Mouse (Mus musculus) E14TG2a.4 (cell line): ENCODE measurements around the gene Synj2.

Source experiments
- H3K27me3 ChIP-seq: 2 replicates; pipeline ENCODE4 v1.6.1; 2014; ENCODE audit warnings: low read length, control low read depth; ENCODE audit not compliant: insufficient read depth
- H3K36me3 ChIP-seq: 2 replicates; pipeline ENCODE4 v1.6.1; 2014; ENCODE audit warnings: low read length, control low read depth; ENCODE audit not compliant: insufficient read depth
- H3K4me1 ChIP-seq: replicated peaks from 2 replicates; pipeline ENCODE4 v1.6.1; 2014; ENCODE audit warnings: low read depth, low read length, control low read depth
- H3K4me3 ChIP-seq: replicated peaks from 2 replicates; pipeline ENCODE4 v1.5.1; 2014; ENCODE audit warnings: mild to moderate bottlenecking, low read length
- H3K9me3 ChIP-seq: 2 replicates; pipeline ENCODE4 v1.6.1; 2014; ENCODE audit warnings: low read length, control low read depth
- CTCF ChIP-seq: conservative IDR thresholded peaks from 2 replicates; pipeline ENCODE4 v1.5.1; 2014; ENCODE audit warnings: low read length
- NANOG ChIP-seq: IDR thresholded peaks from 2 replicates; pipeline ENCODE4 v1.6.1; 2014; ENCODE audit warnings: borderline replicate concordance, low read length, mixed read lengths
- POU5F1 ChIP-seq: IDR thresholded peaks from 2 replicates; pipeline ENCODE4 v1.6.1; 2014; ENCODE audit warnings: low read length, borderline replicate concordance

The Synj2 gene

GRCm38 (mm10) chr17:6036458-6036857, 95.4 kb downstream of the Synj2 start:
- Histone ChIP-seq H3K4me3 (no peak overlapping the region), H3K9me3 (peaks cover 24% of the 10 kb centered on the region), H3K4me1 (peaks cover 24% of the 10 kb centered on the region; the same call in 1 of the 2 replicates), H3K36me3 (peaks cover 29% of the 10 kb centered on the region), H3K27me3 (no peaks in the 10 kb centered on the region)
- no peak for TF ChIP-seq POU5F1
- TF ChIP-seq NANOG = no peak
- no peak for TF ChIP-seq CTCF

DNA sequence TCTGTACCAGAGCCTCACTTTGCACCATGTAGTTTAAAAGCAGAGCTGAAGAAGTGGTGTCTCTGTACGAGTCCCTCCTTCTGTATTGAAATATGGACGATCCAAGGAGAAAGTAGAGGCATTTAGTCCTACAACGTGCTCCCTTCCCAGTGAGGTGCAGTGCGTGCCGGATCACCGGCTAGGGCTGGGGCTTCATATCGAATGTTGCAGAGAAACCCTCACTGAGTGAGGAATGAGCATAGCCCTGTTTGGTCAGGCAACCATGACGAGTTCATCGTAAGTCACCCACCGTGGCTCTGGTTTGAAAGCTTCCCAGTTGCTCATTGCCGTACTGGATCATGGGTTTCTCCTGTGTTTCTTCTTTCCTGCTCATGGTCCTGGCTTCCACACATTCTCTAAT, 95.8 kb downstream of the Synj2 start:
- H3K27me3 ChIP-seq = no peaks in the 10 kb centered on the region
- peaks cover 24% of the 10 kb centered on the region; the same call in 1 of the 2 replicates for H3K4me1 ChIP-seq
- peaks cover 24% of the 10 kb centered on the region for H3K9me3 ChIP-seq
- peaks cover 34% of the 10 kb centered on the region for H3K36me3 ChIP-seq
- TF ChIP-seq POU5F1 (no peak), CTCF (no peak), NANOG (no peak)
- no peak overlapping the region for H3K4me3 ChIP-seq

DNA sequence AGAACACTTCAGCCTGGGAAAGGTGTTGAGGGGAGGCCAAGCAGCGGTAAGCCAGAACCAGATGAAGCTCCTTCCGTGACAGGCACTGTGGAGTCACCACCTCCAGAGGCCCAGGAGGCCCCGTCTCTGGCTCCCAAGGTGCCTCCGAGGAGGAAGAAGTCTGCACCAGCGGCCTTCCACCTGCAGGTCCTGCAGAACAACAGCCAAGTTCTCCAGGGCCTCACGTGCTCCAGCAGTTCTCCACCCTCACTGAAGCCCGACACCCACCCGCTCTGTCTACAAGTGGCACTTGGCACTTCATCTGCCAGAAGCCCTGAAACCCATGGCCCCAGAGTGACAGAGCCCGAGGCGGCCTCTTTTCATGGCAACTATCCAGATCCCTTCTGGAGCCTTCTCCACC, 96.4 kb downstream of the Synj2 start:
- TF ChIP-seq CTCF = no peak
- H3K4me1 ChIP-seq = peaks cover 21% of the 10 kb centered on the region; the same call in 1 of the 2 replicates
- H3K27me3 ChIP-seq = no peaks in the 10 kb centered on the region
- no peak overlapping the region for H3K4me3 ChIP-seq
- peaks cover 24% of the 10 kb centered on the region for H3K9me3 ChIP-seq
- H3K36me3 ChIP-seq = peaks cover 40% of the 10 kb centered on the region

GRCm38 (mm10) chr17:6052801-6053200, 111.7 kb downstream of the Synj2 start:
- Histone ChIP-seq H3K9me3 (no peaks in the 10 kb centered on the region), H3K27me3 (no peaks in the 10 kb centered on the region), H3K4me3 (no peak overlapping the region), H3K36me3 (peaks cover 76% of the 10 kb centered on the region), H3K4me1 (peaks cover 8% of the 10 kb centered on the region)
- TF ChIP-seq NANOG = no peak
- no peak for TF ChIP-seq POU5F1
- no peak for TF ChIP-seq CTCF

GRCm38 (mm10) chr17:6054934-6055355, 113.9 kb downstream of the Synj2 start:
- Histone ChIP-seq H3K4me3 (no peak overlapping the region), H3K27me3 (no peaks in the 10 kb centered on the region), H3K4me1 (peaks cover 8% of the 10 kb centered on the region)

DNA sequence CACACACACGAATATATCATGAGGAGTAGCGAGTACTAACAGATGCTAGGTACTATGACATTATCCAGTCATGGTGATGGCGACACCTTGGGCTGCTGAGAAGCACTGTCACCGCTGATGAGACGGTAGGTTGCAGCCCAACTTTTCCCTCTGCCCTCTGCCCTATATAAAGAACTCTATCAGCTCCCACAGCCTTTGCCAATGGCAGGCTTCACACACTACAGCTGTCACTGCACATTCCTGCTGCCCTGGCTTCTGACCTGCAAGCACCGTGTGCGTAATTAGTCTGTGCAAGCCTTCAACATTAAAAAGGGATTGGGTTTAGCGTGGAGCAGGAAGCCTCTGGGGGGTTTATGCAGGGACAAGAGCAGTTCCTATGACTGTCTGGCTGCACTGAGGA, 121.7 kb downstream of the Synj2 start:
- H3K9me3 ChIP-seq = no peaks in the 10 kb centered on the region
- H3K4me3 ChIP-seq = no peak overlapping the region
- no peaks in the 10 kb centered on the region for H3K27me3 ChIP-seq
- H3K4me1 ChIP-seq = no peaks in the 10 kb centered on the region
- TF ChIP-seq NANOG = no peak
- TF ChIP-seq POU5F1 = no peak
- no peak for TF ChIP-seq CTCF
- H3K36me3 ChIP-seq = peaks cover 80% of the 10 kb centered on the region

More at GRCm38 (mm10) chr17:6054934-6055355, 113.9 kb downstream of the Synj2 start:
- TF ChIP-seq CTCF = peak; percentile 56; the same call in 1 of the 2 replicates
- no peak for TF ChIP-seq POU5F1
- H3K36me3 ChIP-seq = peaks cover 72% of the 10 kb centered on the region
- no peaks in the 10 kb centered on the region for H3K9me3 ChIP-seq

DNA sequence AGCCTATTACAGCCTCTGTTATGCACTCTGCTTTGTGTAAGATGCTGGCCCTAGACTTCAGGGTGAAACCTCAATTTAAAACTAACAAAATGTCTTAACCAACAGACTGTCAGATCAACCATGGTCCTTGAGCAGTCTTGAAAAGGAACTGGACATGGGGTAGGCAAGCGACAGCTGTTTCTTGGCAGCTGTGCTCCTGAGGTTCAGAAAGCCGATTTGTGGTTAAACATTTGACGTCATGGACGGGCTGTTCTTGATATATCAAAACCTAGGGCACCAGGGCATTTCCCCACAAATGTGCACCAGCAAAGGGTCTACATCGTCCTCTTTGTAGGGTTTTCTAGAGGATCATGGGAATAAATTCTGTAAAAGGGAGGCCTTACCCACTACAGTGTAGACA, 122.5 kb downstream of the Synj2 start:
- Histone ChIP-seq H3K9me3 (no peaks in the 10 kb centered on the region), H3K27me3 (no peaks in the 10 kb centered on the region), H3K36me3 (peaks cover 81% of the 10 kb centered on the region), H3K4me1 (no peaks in the 10 kb centered on the region), H3K4me3 (no peak overlapping the region)
- TF ChIP-seq NANOG (no peak), POU5F1 (no peak), CTCF (no peak)

GRCm38 (mm10) chr17:6066021-6066420, 124.9 kb downstream of the Synj2 start:
- Histone ChIP-seq H3K4me3 (no peak overlapping the region), H3K9me3 (no peaks in the 10 kb centered on the region), H3K27me3 (no peaks in the 10 kb centered on the region), H3K36me3 (peaks cover 83% of the 10 kb centered on the region), H3K4me1 (no peaks in the 10 kb centered on the region)
- TF ChIP-seq CTCF = no peak
- TF ChIP-seq NANOG = no peak
- TF ChIP-seq POU5F1 = no peak

GRCm38 (mm10) chr17:6067613-6068012, 126.5 kb downstream of the Synj2 start:
- Histone ChIP-seq H3K9me3 (no peaks in the 10 kb centered on the region), H3K27me3 (no peaks in the 10 kb centered on the region), H3K4me1 (peaks cover 2% of the 10 kb centered on the region), H3K4me3 (no peak overlapping the region), H3K36me3 (peaks cover 92% of the 10 kb centered on the region)
- TF ChIP-seq CTCF (no peak), NANOG (no peak)
